Mouse (Mus musculus) liver, embryonic 16.5 days (tissue): ENCODE data around the gene Lpcat3. TPM values are rescaled to one million over a fixed set of nuclear protein-coding genes. Genes with fewer than 3 reads are reported as not detected.

Experiments
- ATAC-seq: fragments of 200-750 bp; cut with Nextera tagmentation; 2 replicates; pipeline ENCODE4 v1.8.0; 2017; ENCODE audit warnings: low read depth, mild to moderate bottlenecking, moderate number of reproducible peaks, moderate library complexity
- H3K27ac ChIP-seq: fragments of 300-500 bp; sonication (generic); 2 replicates; pipeline ENCODE4 v1.5.1; 2014; ENCODE audit warnings: mild to moderate bottlenecking, low read length
- H3K27me3 ChIP-seq: fragments of 300-500 bp; sonication (generic); 2 replicates; pipeline ENCODE4 v1.6.1; 2014; ENCODE audit warnings: low read depth, low read length, mixed read lengths; ENCODE audit not compliant: control insufficient read depth, insufficient read depth
- H3K36me3 ChIP-seq: fragments of 300-500 bp; sonication (generic); 2 replicates; pipeline ENCODE4 v1.6.1; 2014; ENCODE audit warnings: mild to moderate bottlenecking; ENCODE audit not compliant: control insufficient read depth, insufficient read depth
- H3K4me1 ChIP-seq: fragments of 300-500 bp; sonication (generic); 2 replicates; pipeline ENCODE4 v1.6.1; 2014; ENCODE audit warnings: low read depth, low read length, mixed read lengths; ENCODE audit not compliant: control insufficient read depth
- H3K4me2 ChIP-seq: fragments of 300-500 bp; sonication (generic); 2 replicates; pipeline ENCODE4 v1.6.1; 2014; ENCODE audit warnings: low read depth, low read length, mixed read lengths
- H3K4me3 ChIP-seq: fragments of 300-500 bp; sonication (generic); 2 replicates; pipeline ENCODE4 v1.5.1; 2014; ENCODE audit warnings: low read depth, mild to moderate bottlenecking, low read length
- H3K9ac ChIP-seq: fragments of 300-500 bp; sonication (generic); 2 replicates; pipeline ENCODE4 v1.6.1; 2014; ENCODE audit warnings: low read depth, low read length
- H3K9me3 ChIP-seq: fragments of 300-500 bp; sonication (generic); replicated peaks from 2 replicates; pipeline ENCODE4 v1.6.1; 2016; ENCODE audit warnings: low read length; ENCODE audit not compliant: control insufficient read depth
- WGBS: fragments of 180-500 bp; shearing (Covaris S2); extraction: QIAGEN DNeasy Blood & Tissue Kit; methylation state at CpG from one replicate; pipeline ENCODE4 v1.1.7; 2014; ENCODE audit not compliant: insufficient replicate concordance; 5-methylcytosine and 5-hydroxymethylcytosine counted together
- polyA plus RNA-seq: library from polyadenylated mRNA; unstranded; fragments of >200 nt; fragmentation: Nextera tagmentation; extraction: Ambion mirVana; gene quantifications from 2 replicates; pipeline ENCODE4 v1.2.1, GENCODE M21; 2015

The Lpcat3 gene
- polyA plus RNA-seq, 1 experiment from 2014 or later, result 88.6 TPM

GRCm38 (mm10) chr6:124699366-124699765, 36.5 kb downstream of the Lpcat3 start:
- H3K36me3 ChIP-seq, result peaks cover 51% of the 10 kb centered on the region
- H3K9me3 ChIP-seq, result no peaks in the 10 kb centered on the region
- peaks cover 3% of the 10 kb centered on the region for H3K4me1 ChIP-seq
- H3K9ac ChIP-seq, result no peak overlapping the region
- no peak for ATAC-seq
- WGBS, result 81% methylated on average over 4 of the region's 4 CpGs
- H3K4me3 ChIP-seq, result no peak overlapping the region
- no peak overlapping the region for H3K4me2 ChIP-seq
- no peak overlapping the region for H3K27ac ChIP-seq
- no peaks in the 10 kb centered on the region for H3K27me3 ChIP-seq

DNA sequence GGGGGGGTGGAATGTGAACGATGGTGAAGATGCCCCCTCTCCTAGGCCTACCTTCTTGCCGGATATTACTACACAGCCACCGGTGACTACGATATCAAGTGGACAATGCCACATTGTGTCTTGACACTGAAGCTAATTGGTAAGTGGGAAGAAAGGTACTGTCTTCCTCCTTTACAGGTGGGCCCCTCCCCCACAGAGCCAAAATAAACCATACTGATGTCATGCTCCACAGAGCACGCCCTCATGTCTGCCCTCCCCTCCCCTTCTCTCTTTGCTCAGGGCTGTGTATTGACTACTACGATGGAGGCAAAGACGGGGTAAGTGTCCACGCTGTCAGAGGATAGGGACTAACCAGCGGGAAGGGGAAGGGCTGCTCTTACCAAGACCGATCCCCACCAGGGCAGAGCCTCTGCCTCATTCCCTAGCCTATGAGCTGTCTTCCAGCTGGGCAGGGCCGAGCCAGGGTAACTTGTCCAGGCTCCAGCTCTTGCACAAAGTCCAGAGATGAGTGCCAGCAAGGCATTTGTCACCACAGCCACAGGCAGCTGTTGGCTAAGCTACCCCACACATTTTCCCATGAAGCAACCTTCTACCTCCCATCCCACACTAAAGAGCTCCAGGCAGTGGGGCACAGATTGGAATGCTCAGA, 37.3 kb downstream of the Lpcat3 start:
- peak; percentile 52 for ATAC-seq
- Histone ChIP-seq H3K9ac (no peak overlapping the region), H3K36me3 (peaks cover 58% of the 10 kb centered on the region), H3K4me3 (no peak overlapping the region), H3K4me1 (no peaks in the 10 kb centered on the region; the same call in 1 of the 2 replicates), H3K27ac (peak overlapping the region; percentile 12; the same call in 1 of the 2 replicates), H3K9me3 (no peaks in the 10 kb centered on the region), H3K27me3 (no peaks in the 10 kb centered on the region), H3K4me2 (no peak overlapping the region)
- 77% methylated on average over 11 of the region's 11 CpGs for WGBS

DNA sequence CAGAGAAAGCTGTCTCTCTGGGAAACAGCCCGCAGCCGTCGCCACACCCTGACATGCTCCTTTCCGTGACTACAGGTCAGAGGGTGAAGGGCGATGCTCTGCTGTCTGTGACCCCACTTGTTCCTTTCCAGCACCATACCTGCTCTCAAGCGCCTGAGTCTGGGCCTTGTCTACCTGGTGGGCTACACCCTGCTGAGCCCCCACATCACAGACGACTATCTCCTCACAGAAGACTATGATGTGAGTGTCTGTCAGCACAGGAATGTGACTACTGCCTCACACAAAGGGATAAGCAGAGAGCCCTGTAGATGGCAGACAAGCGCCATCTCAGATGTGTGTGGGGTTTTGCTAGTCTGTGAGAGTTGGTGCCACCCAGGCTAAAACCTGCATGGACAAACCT, 38.5 kb downstream of the Lpcat3 start:
- Histone ChIP-seq H3K27me3 (no peaks in the 10 kb centered on the region), H3K9me3 (no peaks in the 10 kb centered on the region), H3K27ac (no peak overlapping the region), H3K4me1 (no peaks in the 10 kb centered on the region; the same call in 1 of the 2 replicates), H3K4me3 (no peak overlapping the region), H3K9ac (no peak overlapping the region), H3K36me3 (peaks cover 65% of the 10 kb centered on the region), H3K4me2 (no peak overlapping the region)
- no peak for ATAC-seq
- 80% methylated on average over 8 of the region's 8 CpGs for WGBS

GRCm38 (mm10) chr6:124702102-124702783, 39.4 kb downstream of the Lpcat3 start:
- H3K9me3 ChIP-seq, result no peaks in the 10 kb centered on the region
- no peak overlapping the region for H3K4me3 ChIP-seq
- peak; percentile 4; the same call in 1 of the 2 replicates for ATAC-seq
- no peak overlapping the region for H3K27ac ChIP-seq
- WGBS, result 81% methylated on average over 17 of the region's 17 CpGs
- H3K9ac ChIP-seq, result no peak overlapping the region
- H3K4me2 ChIP-seq, result no peak overlapping the region
- H3K4me1 ChIP-seq, result no peaks in the 10 kb centered on the region; the same call in 1 of the 2 replicates
- H3K27me3 ChIP-seq, result no peaks in the 10 kb centered on the region
- peaks cover 66% of the 10 kb centered on the region for H3K36me3 ChIP-seq

GRCm38 (mm10) chr6:124702784-124703103, 39.9 kb downstream of the Lpcat3 start:
- H3K4me2 ChIP-seq, result no peak overlapping the region
- peaks cover 71% of the 10 kb centered on the region for H3K36me3 ChIP-seq
- no peak overlapping the region for H3K27ac ChIP-seq
- WGBS, result 54% methylated on average over 3 of the region's 3 CpGs
- H3K27me3 ChIP-seq, result no peaks in the 10 kb centered on the region
- H3K4me1 ChIP-seq, result no peaks in the 10 kb centered on the region; the same call in 1 of the 2 replicates
- no peak overlapping the region for H3K9ac ChIP-seq
- H3K4me3 ChIP-seq, result no peak overlapping the region
- H3K9me3 ChIP-seq, result no peaks in the 10 kb centered on the region
- ATAC-seq, result peak; percentile 44; the same call in 1 of the 2 replicates

- WGBS, result 37% methylated on average over 7 of the region's 7 CpGs
- Histone ChIP-seq H3K9me3 (no peaks in the 10 kb centered on the region), H3K4me3 (no peak overlapping the region), H3K4me1 (peaks cover 4% of the 10 kb centered on the region; the same call in 1 of the 2 replicates), H3K36me3 (peaks cover 74% of the 10 kb centered on the region), H3K27ac (no peak overlapping the region), H3K27me3 (no peaks in the 10 kb centered on the region), H3K4me2 (no peak overlapping the region), H3K9ac (no peak overlapping the region)
- no peak for ATAC-seq
Observed at GRCm38 (mm10) chr6:124703789-124704188, 41.0 kb downstream of the Lpcat3 start.

DNA sequence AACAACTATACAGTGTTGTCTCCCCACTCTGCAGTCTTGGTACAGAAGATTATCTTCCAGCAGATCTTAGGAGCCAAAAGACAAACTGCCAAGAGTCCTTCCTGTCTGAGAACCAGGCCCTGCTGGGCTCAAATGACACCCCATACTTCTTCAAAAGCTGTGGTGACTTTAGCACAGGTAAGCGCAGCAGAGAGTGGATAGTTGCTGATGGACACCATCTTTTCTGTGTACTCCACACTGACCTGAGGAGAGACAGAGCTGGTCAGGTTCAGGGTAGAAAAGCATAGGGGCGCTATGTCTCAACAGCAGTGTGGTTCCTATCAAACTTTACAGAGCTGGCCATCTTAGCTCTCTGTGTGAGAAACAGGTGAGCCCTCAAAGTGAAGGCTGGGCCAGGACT, 41.6 kb downstream of the Lpcat3 start:
- H3K4me3 ChIP-seq, result no peak overlapping the region
- WGBS, result 82% methylated on average over 2 of the region's 2 CpGs
- H3K4me1 ChIP-seq, result peaks cover 6% of the 10 kb centered on the region
- no peak overlapping the region for H3K9ac ChIP-seq
- peaks cover 69% of the 10 kb centered on the region for H3K36me3 ChIP-seq
- no peak for ATAC-seq
- H3K9me3 ChIP-seq, result no peaks in the 10 kb centered on the region
- H3K27me3 ChIP-seq, result no peaks in the 10 kb centered on the region
- H3K27ac ChIP-seq, result no peak overlapping the region
- no peak overlapping the region for H3K4me2 ChIP-seq

GRCm38 (mm10) chr6:124706061-124706627, 43.3 kb downstream of the Lpcat3 start:
- H3K4me2 ChIP-seq, result no peak overlapping the region
- H3K27ac ChIP-seq, result no peak overlapping the region
- 74% methylated on average over 5 of the region's 5 CpGs for WGBS
- no peaks in the 10 kb centered on the region for H3K9me3 ChIP-seq
- H3K36me3 ChIP-seq, result peaks cover 58% of the 10 kb centered on the region
- H3K4me1 ChIP-seq, result peaks cover 19% of the 10 kb centered on the region
- no peak overlapping the region for H3K9ac ChIP-seq
- no peaks in the 10 kb centered on the region for H3K27me3 ChIP-seq
- H3K4me3 ChIP-seq, result no peak overlapping the region
- ATAC-seq, result no peak

GRCm38 (mm10) chr6:124708289-124708889, 45.6 kb downstream of the Lpcat3 start:
- Histone ChIP-seq H3K36me3 (peaks cover 38% of the 10 kb centered on the region), H3K27me3 (no peaks in the 10 kb centered on the region), H3K9me3 (no peaks in the 10 kb centered on the region), H3K4me2 (no peak overlapping the region), H3K4me1 (peaks cover 27% of the 10 kb centered on the region), H3K27ac (no peak overlapping the region), H3K4me3 (no peak overlapping the region), H3K9ac (no peak overlapping the region)
- WGBS, result 84% methylated on average over 10 of the region's 10 CpGs
- ATAC-seq, result no peak
